Mouse (Mus musculus): Measurements from ENCODE around the gene Ubqln4.
"Not testable (repeated sequence)": the region's sequence is repeated elsewhere in the genome, so short reads cannot be mapped to it uniquely, and the experiment has no call there.

Gene Ubqln4

DNA sequence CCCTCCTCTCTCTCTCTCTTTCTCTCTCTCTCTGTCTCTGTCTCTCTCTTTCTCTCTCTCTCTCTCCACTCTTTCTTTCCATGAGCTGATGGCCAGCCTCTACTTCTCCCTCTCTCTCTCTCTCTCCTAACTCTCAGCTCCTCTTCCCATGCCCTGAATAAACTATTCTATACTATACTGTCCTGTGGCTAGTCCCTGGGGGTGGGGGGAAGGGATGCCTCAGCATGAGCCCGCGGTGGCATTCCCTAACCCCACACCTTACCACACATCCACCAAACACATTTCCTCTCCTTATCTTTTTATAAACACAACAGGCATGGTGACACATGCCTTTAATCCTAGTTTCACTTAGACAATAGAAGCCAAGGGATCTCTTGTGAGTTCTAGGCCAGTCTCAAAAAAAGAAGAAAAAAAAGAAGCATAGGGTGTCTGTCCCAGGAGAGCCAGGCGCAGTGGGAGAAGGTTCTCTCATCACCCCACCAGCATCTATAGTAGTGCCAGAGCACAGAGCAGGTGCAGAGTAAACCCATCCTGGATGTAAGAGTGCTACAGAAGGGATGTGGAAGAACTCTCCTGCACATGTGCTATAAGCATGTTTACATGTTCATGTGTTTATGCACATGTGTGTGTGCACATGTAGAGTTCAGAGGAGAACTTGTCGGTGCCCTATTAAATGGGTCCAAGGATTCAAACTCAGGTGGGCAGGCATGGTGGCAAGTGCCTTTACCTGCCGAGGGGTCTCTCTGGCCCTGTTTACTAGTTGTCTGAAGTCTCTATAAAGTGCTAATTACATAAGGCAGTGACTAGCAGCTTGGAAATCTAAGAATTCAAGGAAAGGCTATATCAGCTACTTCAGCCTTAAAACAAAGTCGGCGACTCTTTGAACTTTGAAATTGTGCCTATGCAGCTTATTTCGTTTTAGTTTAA, 25.2 kb downstream of the Ubqln4 start:
- Histone ChIP-seq H3K36me3 (ENCODE audit: control insufficient read depth, insufficient read depth, low read length, poor library complexity, severe bottlenecking) (peaks cover 7% of the 10 kb centered on the region), H3K27me3 (ENCODE audit: control insufficient read depth, insufficient read depth, low read length, poor library complexity, severe bottlenecking) (no peaks in the 10 kb centered on the region)
- DNase-seq (ENCODE audit: low read depth, low spot score) = no peak

- peaks cover 7% of the 10 kb centered on the region for H3K36me3 ChIP-seq (ENCODE audit: control insufficient read depth, insufficient read depth, low read length, poor library complexity, severe bottlenecking)
- DNase-seq (ENCODE audit: low read depth, low spot score) = peak; percentile 84
- no peaks in the 10 kb centered on the region for H3K27me3 ChIP-seq (ENCODE audit: control insufficient read depth, insufficient read depth, low read length, poor library complexity, severe bottlenecking)
Observed at GRCm38 (mm10) chr3:88579454-88580117, 26.0 kb downstream of the Ubqln4 start.

GRCm38 (mm10) chr3:88585769-88586168, 32.2 kb downstream of the Ubqln4 start:
- H3K27me3 ChIP-seq (ENCODE audit: control insufficient read depth, insufficient read depth, low read length, poor library complexity, severe bottlenecking) = no peaks in the 10 kb centered on the region
- DNase-seq (ENCODE audit: low read depth, low spot score) = no peak
- H3K36me3 ChIP-seq (ENCODE audit: control insufficient read depth, insufficient read depth, low read length, poor library complexity, severe bottlenecking) = peaks cover 14% of the 10 kb centered on the region

- Histone ChIP-seq H3K27me3 (ENCODE audit: control insufficient read depth, insufficient read depth, low read length, poor library complexity, severe bottlenecking) (no peaks in the 10 kb centered on the region), H3K36me3 (ENCODE audit: control insufficient read depth, insufficient read depth, low read length, poor library complexity, severe bottlenecking) (peaks cover 13% of the 10 kb centered on the region)
- no peak for DNase-seq (ENCODE audit: low read depth, low spot score)
Observed at GRCm38 (mm10) chr3:88586640-88587039, 33.1 kb downstream of the Ubqln4 start.

GRCm38 (mm10) chr3:88590246-88590645, 36.7 kb downstream of the Ubqln4 start:
- no peak for DNase-seq (ENCODE audit: low read depth, low spot score)
- H3K27me3 ChIP-seq (ENCODE audit: control insufficient read depth, insufficient read depth, low read length, poor library complexity, severe bottlenecking) = no peaks in the 10 kb centered on the region
- peaks cover 6% of the 10 kb centered on the region for H3K36me3 ChIP-seq (ENCODE audit: control insufficient read depth, insufficient read depth, low read length, poor library complexity, severe bottlenecking)

- Histone ChIP-seq H3K27me3 (ENCODE audit: control insufficient read depth, insufficient read depth, low read length, poor library complexity, severe bottlenecking) (no peaks in the 10 kb centered on the region), H3K36me3 (ENCODE audit: control insufficient read depth, insufficient read depth, low read length, poor library complexity, severe bottlenecking) (peaks cover 6% of the 10 kb centered on the region)
- no peak for DNase-seq (ENCODE audit: low read depth, low spot score)
Observed at GRCm38 (mm10) chr3:88591044-88591443, 37.5 kb downstream of the Ubqln4 start.

GRCm38 (mm10) chr3:88591950-88592731, 38.6 kb downstream of the Ubqln4 start:
- Histone ChIP-seq H3K36me3 (ENCODE audit: control insufficient read depth, insufficient read depth, low read length, poor library complexity, severe bottlenecking) (peaks cover 1% of the 10 kb centered on the region), H3K27me3 (ENCODE audit: control insufficient read depth, insufficient read depth, low read length, poor library complexity, severe bottlenecking) (no peaks in the 10 kb centered on the region)
- DNase-seq (ENCODE audit: low read depth, low spot score) = peak; percentile 87

- no peaks in the 10 kb centered on the region for H3K27me3 ChIP-seq (ENCODE audit: control insufficient read depth, insufficient read depth, low read length, poor library complexity, severe bottlenecking)
- H3K36me3 ChIP-seq (ENCODE audit: control insufficient read depth, insufficient read depth, low read length, poor library complexity, severe bottlenecking) = peaks cover 1% of the 10 kb centered on the region
- DNase-seq (ENCODE audit: low read depth, low spot score) = peak; percentile 81
Observed at GRCm38 (mm10) chr3:88592942-88593576, 39.5 kb downstream of the Ubqln4 start.

GRCm38 (mm10) chr3:88593893-88594580, 40.5 kb downstream of the Ubqln4 start:
- no peaks in the 10 kb centered on the region for H3K36me3 ChIP-seq (ENCODE audit: control insufficient read depth, insufficient read depth, low read length, poor library complexity, severe bottlenecking)
- H3K27me3 ChIP-seq (ENCODE audit: control insufficient read depth, insufficient read depth, low read length, poor library complexity, severe bottlenecking) = no peaks in the 10 kb centered on the region
- DNase-seq (ENCODE audit: low read depth, low spot score) = no peak

GRCm38 (mm10) chr3:88596547-88596946, 43.0 kb downstream of the Ubqln4 start:
- not testable (repeated sequence) for H3K27me3 ChIP-seq (ENCODE audit: control insufficient read depth, insufficient read depth, low read length, poor library complexity, severe bottlenecking); DNase-seq (ENCODE audit: low read depth, low spot score); H3K36me3 ChIP-seq (ENCODE audit: control insufficient read depth, insufficient read depth, low read length, poor library complexity, severe bottlenecking)

- no peak for DNase-seq (ENCODE audit: low read depth, low spot score)
- Histone ChIP-seq H3K36me3 (ENCODE audit: control insufficient read depth, insufficient read depth, low read length, poor library complexity, severe bottlenecking) (no peaks in the 10 kb centered on the region), H3K27me3 (ENCODE audit: control insufficient read depth, insufficient read depth, low read length, poor library complexity, severe bottlenecking) (no peaks in the 10 kb centered on the region)
Observed at GRCm38 (mm10) chr3:88602466-88602865, 48.9 kb downstream of the Ubqln4 start.

DNA sequence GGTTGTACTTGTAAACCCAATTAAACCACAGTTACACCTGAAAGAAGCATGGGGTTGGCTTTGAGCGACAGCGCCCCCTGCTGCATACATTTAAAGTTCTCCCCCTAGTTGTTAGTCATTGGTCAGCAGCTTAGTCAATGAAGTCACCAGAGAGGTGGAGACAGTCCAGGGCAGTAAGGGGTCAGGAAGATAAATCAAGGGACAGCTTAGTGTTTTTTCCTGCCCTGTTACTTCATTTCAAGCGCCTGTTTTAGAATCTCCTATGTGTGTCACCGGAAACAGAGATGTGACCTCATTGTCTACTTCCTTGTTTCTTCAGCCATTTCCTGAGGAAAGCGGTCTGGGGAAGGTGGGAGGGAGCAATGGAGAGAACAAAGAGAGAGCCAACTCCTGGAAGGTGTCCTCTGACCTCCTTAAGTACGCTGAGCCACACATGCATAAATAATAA, 50.2 kb downstream of the Ubqln4 start:
- H3K27me3 ChIP-seq (ENCODE audit: control insufficient read depth, insufficient read depth, low read length, poor library complexity, severe bottlenecking) = no peaks in the 10 kb centered on the region
- peak; percentile 86 for DNase-seq (ENCODE audit: low read depth, low spot score)
- no peaks in the 10 kb centered on the region for H3K36me3 ChIP-seq (ENCODE audit: control insufficient read depth, insufficient read depth, low read length, poor library complexity, severe bottlenecking)

DNA sequence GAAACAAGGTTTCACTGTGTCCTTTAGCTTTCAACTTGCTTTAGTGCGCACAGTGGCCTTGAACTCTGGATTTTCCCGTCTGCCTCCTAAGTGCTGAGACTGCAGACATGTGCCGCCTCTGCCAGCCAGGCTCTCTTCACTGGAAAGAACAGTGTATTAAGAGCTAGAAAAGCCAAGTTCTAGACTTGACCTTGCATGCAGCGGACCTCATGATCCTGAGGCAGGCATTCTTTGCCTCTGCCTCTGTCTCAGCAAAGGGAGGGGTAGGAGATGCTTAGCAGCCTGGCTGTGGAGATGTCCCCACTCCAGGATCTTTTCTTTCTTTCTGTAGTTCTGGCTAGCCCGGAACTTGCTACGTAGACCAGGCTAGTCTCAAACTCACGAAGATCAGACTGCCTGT, 51.3 kb downstream of the Ubqln4 start:
- no peaks in the 10 kb centered on the region for H3K36me3 ChIP-seq (ENCODE audit: control insufficient read depth, insufficient read depth, low read length, poor library complexity, severe bottlenecking)
- no peak for DNase-seq (ENCODE audit: low read depth, low spot score)
- H3K27me3 ChIP-seq (ENCODE audit: control insufficient read depth, insufficient read depth, low read length, poor library complexity, severe bottlenecking) = no peaks in the 10 kb centered on the region

DNA sequence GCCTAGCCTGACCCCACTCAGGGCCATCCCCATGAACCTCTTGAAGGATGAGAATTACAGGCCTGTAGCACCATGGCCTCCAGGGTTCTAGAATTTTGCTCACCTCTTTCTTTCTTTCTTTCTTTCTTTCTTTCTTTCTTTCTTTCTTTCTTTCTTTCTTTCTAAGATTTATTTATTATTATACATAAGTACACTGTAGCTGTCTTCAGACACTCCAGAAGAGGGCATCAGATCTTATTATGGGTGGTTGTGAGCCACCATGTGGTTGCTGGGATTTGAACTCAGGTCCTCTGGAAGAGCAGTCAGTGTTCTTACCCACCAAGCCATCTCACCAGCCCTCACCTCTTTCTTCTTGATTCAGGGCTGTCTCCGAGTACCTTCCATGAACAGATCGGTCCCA, 52.1 kb downstream of the Ubqln4 start, which contains the start of gene Arhgef2:
TSS of gene Arhgef2 (plus strand) at position 301 of the 400 bp plus-strand sequence.
- not testable (repeated sequence) for H3K27me3 ChIP-seq (ENCODE audit: control insufficient read depth, insufficient read depth, low read length, poor library complexity, severe bottlenecking); H3K36me3 ChIP-seq (ENCODE audit: control insufficient read depth, insufficient read depth, low read length, poor library complexity, severe bottlenecking); DNase-seq (ENCODE audit: low read depth, low spot score)
